Mouse (Mus musculus) stomach, postnatal 0 days (tissue): ENCODE data around the gene Itga3. TPM values are rescaled to one million over a fixed set of nuclear protein-coding genes. Genes with fewer than 3 reads are reported as not detected.
A peak's percentile ranks its signal among the peaks of the same experiment; 100 is the strongest.

Source experiments
- ATAC-seq: fragments of 200-750 bp; cut with Nextera tagmentation; 2 replicates; pipeline ENCODE4 v1.8.0; 2017; ENCODE audit not compliant: low FRiP score, low TSS enrichment
- DNase-seq: peaks from one replicate; pipeline ENCODE4 v3.0.0-alpha.2; 2016; ENCODE audit warnings: low spot score
- H3K27ac ChIP-seq: fragments of 300-500 bp; sonication (generic); replicated peaks from 2 replicates; pipeline ENCODE4 v1.5.1; 2014; ENCODE audit warnings: mild to moderate bottlenecking, control low read depth
- H3K27me3 ChIP-seq: fragments of 300-500 bp; sonication (generic); 2 replicates; pipeline ENCODE4 v1.6.1; 2014; ENCODE audit warnings: low read length; ENCODE audit not compliant: control insufficient read depth, insufficient read depth
- H3K36me3 ChIP-seq: fragments of 300-500 bp; sonication (generic); 2 replicates; pipeline ENCODE4 v1.6.1; 2014; ENCODE audit warnings: low read length, mixed read lengths; ENCODE audit not compliant: control insufficient read depth, insufficient read depth
- H3K4me1 ChIP-seq: fragments of 300-500 bp; sonication (generic); replicated peaks from 2 replicates; pipeline ENCODE4 v1.6.1; 2014; ENCODE audit warnings: antibody characterized with exemption; ENCODE audit not compliant: control insufficient read depth, insufficient read depth
- H3K4me2 ChIP-seq: fragments of 300-500 bp; sonication (generic); replicated peaks from 2 replicates; pipeline ENCODE4 v1.6.1; 2014; ENCODE audit warnings: low read depth, mild to moderate bottlenecking, control low read depth, moderate library complexity
- H3K4me3 ChIP-seq: fragments of 300-500 bp; sonication (generic); 2 replicates; pipeline ENCODE4 v1.5.1; 2014; ENCODE audit warnings: low read depth, low read length, control low read depth
- H3K9ac ChIP-seq: fragments of 300-500 bp; sonication (generic); 2 replicates; pipeline ENCODE4 v1.6.1; 2014; ENCODE audit warnings: mild to moderate bottlenecking, low read length, control low read depth, mixed read lengths
- H3K9me3 ChIP-seq: fragments of 300-500 bp; sonication (generic); 2 replicates; pipeline ENCODE4 v1.6.1; 2016; ENCODE audit warnings: low read length; ENCODE audit not compliant: control insufficient read depth
- CTCF ChIP-seq: IDR thresholded peaks from 2 replicates; pipeline ENCODE4 v1.5.1; 2016; ENCODE audit warnings: antibody characterized with exemption, low read depth, mild to moderate bottlenecking, moderate library complexity
- EP300 ChIP-seq: optimal IDR thresholded peaks from 2 replicates; pipeline ENCODE3; 2016; ENCODE audit warnings: antibody characterized with exemption
- WGBS: fragments of 180-500 bp; shearing (Covaris S2); extraction: QIAGEN DNeasy Blood & Tissue Kit; methylation state at CpG from one replicate; pipeline ENCODE4 v1.1.7; 2014; 5-methylcytosine and 5-hydroxymethylcytosine counted together
- polyA plus RNA-seq: library from polyadenylated mRNA; unstranded; fragments of >200 nt; fragmentation: Nextera tagmentation; extraction: Ambion mirVana; gene quantifications from 2 replicates; pipeline ENCODE4 v1.2.1, GENCODE M21; 2015

Itga3 gene
- polyA plus RNA-seq, 1 experiment from 2014 or later: 15.6 TPM

DNA sequence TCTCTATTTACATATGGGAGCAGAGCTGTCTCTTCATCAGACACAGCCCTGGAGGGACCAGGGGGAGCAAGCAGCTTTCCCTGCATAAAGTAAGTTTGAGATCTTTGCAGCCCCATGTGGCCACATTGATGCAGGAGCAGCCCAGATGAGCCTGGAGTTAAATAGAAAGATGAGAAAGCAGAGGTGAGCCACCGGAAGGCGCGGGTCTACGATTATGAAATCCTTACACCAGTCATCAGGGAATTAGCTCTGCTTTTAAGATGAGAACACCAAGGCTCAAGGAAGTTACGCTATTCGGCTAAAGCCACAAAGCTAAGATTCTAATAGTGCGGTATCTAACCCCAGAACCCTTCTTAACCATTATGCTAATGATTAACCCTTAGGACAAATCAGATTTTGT is 1.4 kb upstream of the Itga3 start:
- TF ChIP-seq EP300 (no peak), CTCF (no peak)
- Histone ChIP-seq H3K27me3 (no peaks in the 10 kb centered on the region), H3K4me1 (0 out of 2 replicates have a peak, but pooled peaks cover 8% of the 10 kb centered on the region), H3K36me3 (no peaks in the 10 kb centered on the region), H3K9ac (no peak overlapping the region), H3K9me3 (no peaks in the 10 kb centered on the region), H3K4me2 (peak overlapping the region; percentile 85; the same call in 1 of the 2 replicates), H3K4me3 (no peak overlapping the region), H3K27ac (no peak overlapping the region)
- 48% methylated on average over 7 of the region's 7 CpGs for WGBS
- ATAC-seq: no peak
- DNase-seq: no peak

DNA sequence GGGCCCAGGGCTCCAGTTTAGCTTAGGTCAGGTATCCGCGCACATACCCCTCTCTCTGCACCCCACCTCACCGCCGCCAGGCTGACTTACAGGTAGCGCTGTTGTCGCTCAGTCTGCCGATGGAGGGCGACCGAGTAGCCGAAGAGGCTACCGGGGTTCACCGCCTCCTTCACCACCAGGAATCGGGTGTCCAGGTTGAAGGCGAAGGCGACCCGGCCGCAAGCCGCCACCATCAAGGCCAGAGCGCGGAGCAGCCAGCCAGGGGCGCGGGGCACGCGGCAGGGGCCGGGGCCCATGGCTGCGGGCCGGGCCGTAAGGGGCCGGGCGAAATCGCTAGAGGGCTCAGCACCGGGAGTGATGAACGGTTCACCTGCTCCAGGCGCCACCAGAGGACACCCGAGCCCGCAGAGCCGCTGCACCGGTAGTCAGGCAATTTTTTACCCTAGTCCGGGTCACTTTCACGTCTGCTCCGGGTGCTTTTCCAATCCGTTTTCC is 513 bp downstream of the Itga3 start:
- Histone ChIP-seq H3K9ac (peak overlapping the region; percentile 80), H3K4me2 (peak overlapping the region; percentile 85), H3K27ac (peak overlapping the region; percentile 92), H3K4me3 (peak overlapping the region; percentile 67), H3K27me3 (no peaks in the 10 kb centered on the region), H3K9me3 (no peaks in the 10 kb centered on the region), H3K4me1 (peaks cover 17% of the 10 kb centered on the region), H3K36me3 (no peaks in the 10 kb centered on the region)
- ATAC-seq (peak; percentile 21), DNase-seq (peak; percentile 75)
- TF ChIP-seq CTCF (peak; percentile 43), EP300 (no peak)
- WGBS: 1% methylated on average over 40 of the region's 42 CpGs

DNA sequence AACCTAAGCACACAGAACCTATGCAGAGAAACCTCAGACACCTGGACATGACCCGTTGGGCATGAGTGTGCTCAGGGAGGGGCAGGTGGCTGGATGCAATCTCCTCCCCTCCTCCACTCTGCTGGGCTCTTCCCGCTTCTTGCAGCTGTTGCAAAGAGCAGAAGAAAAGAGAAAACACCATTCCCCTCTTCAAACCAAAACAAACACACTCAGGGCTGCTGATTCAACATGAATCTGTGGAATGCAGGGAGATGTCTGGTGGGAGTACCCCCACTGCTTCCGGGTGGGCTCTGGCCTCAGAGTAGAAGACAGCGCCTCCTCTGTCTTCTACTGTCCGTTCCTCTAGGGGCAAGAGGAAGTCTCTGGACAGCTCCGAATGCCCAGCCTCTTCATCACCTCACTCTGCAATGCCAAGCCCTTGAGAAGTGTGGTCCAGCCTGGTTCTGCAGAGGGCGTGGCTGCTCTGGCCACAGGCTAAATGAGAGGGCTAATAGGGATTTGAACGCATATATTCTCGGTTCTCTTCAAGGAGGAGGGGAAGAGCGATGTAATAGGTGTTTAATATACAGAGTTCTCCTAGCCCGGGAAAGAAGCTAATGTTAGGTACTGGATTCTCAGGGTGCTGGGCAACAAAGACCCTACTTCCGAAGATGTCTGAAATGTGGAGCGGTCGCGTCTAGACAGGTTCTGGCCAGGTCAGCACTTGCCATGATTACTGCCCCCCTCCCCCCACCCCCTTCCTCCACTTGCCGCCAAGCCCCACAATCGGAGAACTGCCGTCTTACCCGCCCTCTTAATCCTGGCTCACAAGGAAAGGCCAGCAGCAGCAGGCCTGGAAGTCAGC is 1.2 kb downstream of the Itga3 start:
- peak overlapping the region; percentile 67 for H3K4me3 ChIP-seq
- H3K9ac ChIP-seq: peak overlapping the region; percentile 80
- no peaks in the 10 kb centered on the region for H3K36me3 ChIP-seq
- WGBS: 4% methylated on average over 19 of the region's 19 CpGs
- peak; percentile 45 for ATAC-seq
- TF ChIP-seq EP300 (no peak), CTCF (peak; percentile 49)
- H3K4me1 ChIP-seq: peaks cover 24% of the 10 kb centered on the region
- H3K9me3 ChIP-seq: no peaks in the 10 kb centered on the region
- no peaks in the 10 kb centered on the region for H3K27me3 ChIP-seq
- peak; percentile 63 for DNase-seq
- peak overlapping the region; percentile 92 for H3K27ac ChIP-seq
- H3K4me2 ChIP-seq: peak overlapping the region; percentile 85

DNA sequence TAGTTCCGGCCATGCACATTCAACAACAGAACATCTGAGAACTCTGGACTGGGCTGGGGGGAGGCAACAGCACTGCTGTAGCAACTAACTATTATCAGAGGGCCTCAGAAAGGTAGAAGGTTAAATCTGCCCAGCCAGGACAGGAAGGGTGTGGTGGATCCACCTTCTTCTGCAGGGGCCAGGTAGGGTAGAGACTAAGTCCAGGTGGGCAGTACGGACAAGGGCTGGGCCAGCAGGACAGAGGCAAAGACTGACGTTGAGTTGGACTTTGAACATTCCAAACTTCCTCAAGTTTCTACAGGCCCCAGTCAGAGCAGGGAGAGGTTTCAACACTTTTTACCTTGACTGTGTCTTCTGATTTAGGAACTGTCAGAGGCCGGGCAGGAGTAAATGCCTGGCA is 1.9 kb downstream of the Itga3 start:
- ATAC-seq (peak; percentile 73), DNase-seq (peak; percentile 72)
- Histone ChIP-seq H3K27me3 (no peaks in the 10 kb centered on the region), H3K4me3 (peak overlapping the region; percentile 67; the same call in 1 of the 2 replicates), H3K9ac (peak overlapping the region; percentile 43; the same call in 1 of the 2 replicates), H3K27ac (peak overlapping the region; percentile 92), H3K9me3 (no peaks in the 10 kb centered on the region), H3K4me1 (peaks cover 25% of the 10 kb centered on the region), H3K36me3 (no peaks in the 10 kb centered on the region), H3K4me2 (peak overlapping the region; percentile 85)
- 29% methylated on average over 4 of the region's 4 CpGs for WGBS
- no peak for TF ChIP-seq EP300
- no peak for TF ChIP-seq CTCF

DNA sequence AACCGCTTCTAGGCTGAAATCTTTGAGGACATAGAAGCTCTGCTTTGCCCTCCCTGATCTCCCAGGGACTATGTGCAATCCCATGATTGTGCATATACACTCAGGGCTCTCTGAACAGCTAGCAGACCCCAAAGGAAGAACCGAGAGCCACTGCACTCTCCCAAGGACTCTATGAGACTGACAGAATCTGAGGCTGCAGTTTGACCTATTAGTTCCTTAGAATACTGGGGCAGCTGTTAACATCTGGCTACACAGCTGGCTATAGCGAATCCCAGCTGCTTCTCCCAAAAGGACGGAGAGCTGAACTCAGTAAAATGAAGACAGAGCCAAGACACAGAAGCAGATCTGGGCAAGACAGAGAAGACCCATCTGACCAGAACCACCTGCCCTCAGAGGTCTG is 2.8 kb downstream of the Itga3 start:
- no peak for TF ChIP-seq EP300
- no peak for TF ChIP-seq CTCF
- 53% methylated on average over 4 of the region's 4 CpGs for WGBS
- no peak for ATAC-seq

DNA sequence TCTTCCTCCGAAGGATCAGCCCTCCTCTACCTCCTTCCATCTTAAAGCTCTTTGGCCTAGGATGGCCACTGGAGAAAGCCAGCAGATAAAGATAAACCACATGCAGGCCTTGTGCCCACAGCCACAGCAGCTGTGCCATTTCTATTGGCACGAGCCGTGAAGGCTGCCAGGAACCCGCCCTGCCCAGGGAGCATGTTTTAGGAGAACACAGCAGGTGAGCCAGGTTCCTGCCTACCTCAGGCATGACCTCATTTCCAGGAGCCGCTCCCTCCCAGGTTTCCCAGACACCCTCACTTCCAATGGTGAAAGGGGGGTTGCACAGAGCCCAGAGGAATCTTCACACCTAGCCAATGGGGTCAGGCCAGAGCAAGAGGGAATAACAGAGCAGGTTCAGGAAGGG is 3.8 kb downstream of the Itga3 start:
- H3K4me3 ChIP-seq: no peak overlapping the region
- peaks cover 19% of the 10 kb centered on the region for H3K4me1 ChIP-seq
- no peak overlapping the region for H3K9ac ChIP-seq
- no peaks in the 10 kb centered on the region for H3K36me3 ChIP-seq
- no peak overlapping the region for H3K4me2 ChIP-seq
- WGBS: 58% methylated on average over 5 of the region's 5 CpGs
- peak overlapping the region; percentile 18 for H3K27ac ChIP-seq
- TF ChIP-seq EP300: no peak
- TF ChIP-seq CTCF: no peak
- ATAC-seq (peak; percentile 29), DNase-seq (peak; percentile 82)
- H3K27me3 ChIP-seq: no peaks in the 10 kb centered on the region
- H3K9me3 ChIP-seq: no peaks in the 10 kb centered on the region

More for the DNA sequence above, 2.8 kb downstream of the Itga3 start:
- H3K4me2 ChIP-seq: peak overlapping the region; percentile 85
- H3K36me3 ChIP-seq: no peaks in the 10 kb centered on the region
- peaks cover 21% of the 10 kb centered on the region for H3K4me1 ChIP-seq
- no peaks in the 10 kb centered on the region for H3K9me3 ChIP-seq
- peak overlapping the region; percentile 92 for H3K27ac ChIP-seq
- no peak overlapping the region for H3K9ac ChIP-seq
- no peak for DNase-seq
- H3K4me3 ChIP-seq: no peak overlapping the region
- no peaks in the 10 kb centered on the region for H3K27me3 ChIP-seq
